Mouse (Mus musculus) urinary bladder, postnatal 10 days (tissue): ENCODE data around the gene Exoc3l.

Experiments used
- DNase-seq: peaks from one replicate; pipeline ENCODE4 v3.0.0; 2022; ENCODE audit warnings: low spot score

The Exoc3l gene

DNA sequence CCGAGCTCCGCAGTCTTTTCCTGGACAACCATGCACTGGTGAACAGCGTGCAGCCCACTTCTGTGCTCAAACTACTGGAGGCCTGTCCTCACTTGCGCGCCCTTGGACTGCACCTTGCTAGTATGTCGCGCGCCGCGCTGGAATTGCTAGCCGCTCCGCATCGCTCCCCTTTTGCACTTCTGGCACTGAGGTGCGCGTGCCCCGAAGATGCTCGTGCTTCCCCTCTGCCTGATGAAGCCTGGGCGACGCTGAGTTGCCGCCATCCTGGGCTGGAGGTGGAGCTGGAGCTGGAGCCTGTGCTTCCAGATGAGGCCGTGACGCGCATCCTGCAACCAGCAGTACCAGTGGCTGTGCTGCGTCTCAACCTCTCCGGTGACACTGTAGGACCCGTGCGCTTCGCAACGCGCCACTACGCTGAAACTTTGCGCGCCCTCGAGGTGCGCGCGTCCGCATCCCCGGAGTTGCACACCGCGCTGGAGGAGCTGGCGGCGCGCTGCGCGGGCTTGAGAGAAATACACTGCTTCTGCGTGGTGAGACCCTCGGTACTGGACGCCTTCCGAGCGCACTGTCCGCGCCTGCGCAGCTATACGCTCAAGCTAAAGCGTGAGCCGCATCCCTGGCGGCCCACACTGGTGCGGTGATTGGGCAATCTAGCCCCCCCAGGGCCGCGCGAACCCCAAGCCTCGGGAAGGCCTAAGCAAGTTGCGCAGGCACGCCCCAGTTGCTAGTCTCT is 27.4 kb downstream of the Exoc3l start:
- DNase-seq: no peak

DNA sequence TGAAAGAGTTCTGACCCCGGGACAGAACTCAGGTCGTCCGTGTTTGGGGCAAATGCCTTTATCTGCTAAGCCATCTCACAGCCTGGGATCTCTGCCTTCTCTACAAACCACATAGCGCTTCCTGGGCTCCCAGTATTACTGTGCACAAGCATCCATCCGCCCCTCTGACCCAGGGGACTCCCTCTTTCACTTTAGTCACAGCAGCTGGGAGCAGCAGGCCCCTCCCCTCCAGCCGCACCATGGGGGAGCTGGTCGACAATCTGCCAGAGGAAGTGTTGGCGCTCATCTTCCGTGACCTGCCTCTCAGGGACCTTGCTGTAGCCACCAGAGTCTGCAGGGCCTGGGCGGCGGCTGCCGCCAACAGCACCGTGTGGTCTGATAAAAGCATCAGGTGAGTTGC is 29.1 kb downstream of the Exoc3l start:
- no peak for DNase-seq

GRCm38 (mm10) chr8:105265128-105265527 is 30.8 kb downstream of the Exoc3l start:
- DNase-seq: no peak

- DNase-seq: no peak
Observed at GRCm38 (mm10) chr8:105264024-105264982, 31.6 kb downstream of the Exoc3l start, which contains the start of the genes Tradd and Fbxl8. Tradd (minus strand) TSS chr8:105264609. Fbxl8 (plus strand) TSS chr8:105264648.

DNA sequence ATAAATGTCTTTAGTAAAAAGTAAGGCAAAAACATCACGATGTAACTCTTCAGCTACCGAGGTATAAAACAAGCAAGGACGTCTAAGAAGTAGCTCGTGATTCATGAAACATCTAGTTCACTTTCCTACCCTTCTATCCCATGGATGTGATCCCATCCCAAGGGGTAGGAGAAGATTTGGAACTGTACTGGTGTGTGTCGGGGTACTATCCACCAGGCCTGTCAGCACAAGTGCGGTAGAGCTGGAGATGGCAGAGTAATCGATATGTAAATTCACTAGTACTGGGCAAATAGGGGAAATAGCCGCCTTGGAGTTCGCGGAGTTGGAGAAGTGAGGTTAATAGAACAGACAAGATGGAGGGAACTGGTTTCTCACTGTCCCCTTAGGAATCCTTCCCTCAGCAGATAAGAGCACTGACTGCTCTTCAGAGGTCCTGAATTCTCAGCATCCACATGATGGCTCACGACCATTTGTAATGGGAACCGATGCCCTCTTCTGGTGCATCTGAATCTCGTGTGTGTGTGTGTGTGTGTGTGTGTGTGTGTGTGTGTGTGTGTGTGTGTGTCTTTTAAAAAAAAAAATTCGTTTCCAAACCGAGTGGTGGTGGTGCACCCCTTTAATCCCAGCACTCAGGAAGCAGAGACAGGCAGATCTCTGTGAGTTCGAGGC is 32.5 kb downstream of the Exoc3l start:
- DNase-seq: no peak

- DNase-seq: no peak
Observed at GRCm38 (mm10) chr8:105261326-105261980, 34.4 kb downstream of the Exoc3l start.

- no peak for DNase-seq
Observed at GRCm38 (mm10) chr8:105260371-105261099, 35.4 kb downstream of the Exoc3l start.

DNA sequence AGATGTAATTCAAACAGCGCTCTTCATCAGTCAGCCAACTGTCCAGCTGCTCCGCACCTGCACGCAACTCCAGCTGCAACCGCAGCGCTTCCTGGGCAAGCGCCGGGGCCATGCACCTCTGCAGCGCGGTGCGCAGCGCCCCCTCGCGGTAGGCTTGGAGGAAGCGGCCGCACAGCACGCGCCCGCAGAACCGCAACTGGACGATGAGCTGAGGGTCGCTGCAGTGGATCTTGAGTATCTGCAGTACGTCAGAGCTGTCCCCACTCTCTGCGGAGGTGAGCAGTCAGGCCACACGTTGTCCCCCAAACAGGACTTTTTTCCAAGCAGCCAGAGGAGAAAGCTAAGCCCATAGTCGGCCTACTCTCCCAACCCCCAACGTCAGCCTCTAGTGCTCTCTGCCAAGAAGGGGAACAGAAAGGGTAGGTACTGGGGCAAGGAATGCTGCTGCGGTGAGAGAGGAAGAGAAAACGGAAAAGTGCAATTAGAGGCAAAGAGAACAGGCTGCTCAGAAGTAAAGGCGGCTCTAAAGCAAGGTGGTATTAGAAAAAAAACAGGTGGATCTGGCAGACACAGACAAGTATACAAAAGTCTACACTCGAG is 36.1 kb downstream of the Exoc3l start:
- no peak for DNase-seq

GRCm38 (mm10) chr8:105258911-105259720 is 36.8 kb downstream of the Exoc3l start:
- no peak for DNase-seq

DNA sequence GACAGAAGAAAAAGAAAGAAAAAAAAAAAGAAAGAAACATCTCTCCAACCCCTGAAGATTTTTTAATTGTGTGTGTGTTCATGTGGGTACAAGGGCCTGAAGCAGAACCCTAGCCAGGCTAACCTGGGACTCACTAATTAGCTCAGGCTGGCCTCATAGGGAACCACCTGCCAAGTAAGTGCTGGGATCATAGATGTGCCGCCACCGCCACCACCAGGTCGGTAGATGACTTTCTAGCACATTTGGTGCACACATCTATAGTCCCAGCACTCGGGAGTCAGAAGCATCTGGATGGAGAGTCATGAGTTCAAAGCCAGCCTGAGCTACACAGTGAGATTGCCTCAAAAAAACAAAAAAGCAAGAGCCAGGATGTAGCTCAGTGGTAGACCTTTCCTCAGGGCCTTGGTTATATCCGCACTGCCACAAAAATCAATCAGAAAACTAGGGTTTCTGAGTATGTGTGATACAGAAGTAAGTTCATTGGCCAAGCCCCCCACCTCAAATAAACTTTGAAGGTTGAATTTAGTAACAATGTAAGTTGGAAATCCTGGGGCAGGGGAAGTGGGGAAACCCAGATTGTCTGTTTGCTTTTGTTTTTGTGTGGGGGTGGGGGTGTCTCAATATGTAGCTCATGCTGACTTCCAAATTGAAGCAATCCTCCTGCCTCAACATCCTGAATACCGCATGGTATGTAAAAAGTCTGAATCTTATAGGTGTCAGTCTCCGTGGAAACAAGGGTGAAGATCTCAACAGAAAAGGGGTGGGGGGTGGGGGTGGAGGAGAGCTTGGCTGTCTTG is 38.4 kb downstream of the Exoc3l start:
- no peak for DNase-seq

GRCm38 (mm10) chr8:105254966-105255350 is 40.9 kb downstream of the Exoc3l start, which contains the start of gene B3gnt9:
B3gnt9 (minus strand) TSS chr8:105255153.
- no peak for DNase-seq

DNA sequence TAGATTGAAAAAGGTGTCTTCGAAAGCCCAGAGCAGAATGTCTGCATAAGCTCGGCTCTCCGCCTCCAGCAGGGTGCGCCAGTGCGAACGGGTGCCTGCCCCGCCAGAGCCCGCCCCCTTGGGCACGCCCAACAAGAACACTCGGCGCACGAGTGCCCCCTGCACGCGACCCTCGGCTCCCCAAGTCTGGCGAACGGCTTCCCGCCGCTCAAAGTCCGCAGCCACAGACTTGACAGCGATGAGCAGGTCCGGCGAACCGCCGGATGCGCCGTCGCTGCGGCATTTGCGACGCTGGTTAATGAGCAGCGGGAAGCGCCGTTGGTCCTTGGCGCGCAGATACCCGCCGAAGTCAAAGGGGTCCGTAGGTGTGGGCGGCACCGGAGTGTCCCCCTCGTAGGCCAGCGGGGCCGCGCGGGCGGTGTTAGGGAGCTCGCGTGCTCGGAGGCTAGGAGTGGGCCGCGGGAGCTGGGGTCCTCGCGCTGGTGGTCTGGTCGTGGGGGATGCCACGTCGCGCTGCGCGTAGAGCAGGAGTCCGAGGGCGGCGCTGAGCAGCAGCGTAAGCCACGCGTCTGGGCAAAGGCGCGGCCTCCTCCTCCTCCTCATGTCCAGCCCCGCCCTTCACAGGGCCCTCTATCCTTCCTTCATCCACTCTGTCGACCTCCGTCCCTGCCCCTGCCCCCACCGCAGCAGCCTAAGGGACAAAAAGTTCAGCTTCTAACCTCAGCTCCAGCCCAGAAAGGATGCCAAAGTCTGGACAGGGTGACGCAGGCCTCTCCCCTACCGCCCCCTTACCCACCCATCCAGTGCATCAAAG is 41.5 kb downstream of the Exoc3l start:
- peak; percentile 68 for DNase-seq

DNA sequence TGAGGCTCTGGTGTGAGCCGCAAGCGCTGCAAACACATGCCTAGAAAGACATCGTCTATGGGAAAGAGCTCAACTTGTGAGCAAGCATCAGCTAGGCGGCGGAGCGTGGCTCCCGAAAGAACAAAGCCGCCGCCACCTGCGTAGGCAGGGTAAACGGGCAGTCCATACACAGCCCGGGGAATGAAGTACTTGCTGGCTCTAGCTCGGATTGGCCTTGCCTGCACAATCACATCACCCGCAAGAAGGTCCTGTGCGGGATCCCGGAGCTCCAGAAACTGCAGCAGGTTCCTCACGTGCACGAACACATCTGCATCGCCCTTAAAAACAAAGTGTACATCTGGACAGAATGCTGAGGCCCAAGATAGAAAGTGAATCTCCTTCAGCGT is 42.1 kb downstream of the Exoc3l start:
- DNase-seq: no peak

DNA sequence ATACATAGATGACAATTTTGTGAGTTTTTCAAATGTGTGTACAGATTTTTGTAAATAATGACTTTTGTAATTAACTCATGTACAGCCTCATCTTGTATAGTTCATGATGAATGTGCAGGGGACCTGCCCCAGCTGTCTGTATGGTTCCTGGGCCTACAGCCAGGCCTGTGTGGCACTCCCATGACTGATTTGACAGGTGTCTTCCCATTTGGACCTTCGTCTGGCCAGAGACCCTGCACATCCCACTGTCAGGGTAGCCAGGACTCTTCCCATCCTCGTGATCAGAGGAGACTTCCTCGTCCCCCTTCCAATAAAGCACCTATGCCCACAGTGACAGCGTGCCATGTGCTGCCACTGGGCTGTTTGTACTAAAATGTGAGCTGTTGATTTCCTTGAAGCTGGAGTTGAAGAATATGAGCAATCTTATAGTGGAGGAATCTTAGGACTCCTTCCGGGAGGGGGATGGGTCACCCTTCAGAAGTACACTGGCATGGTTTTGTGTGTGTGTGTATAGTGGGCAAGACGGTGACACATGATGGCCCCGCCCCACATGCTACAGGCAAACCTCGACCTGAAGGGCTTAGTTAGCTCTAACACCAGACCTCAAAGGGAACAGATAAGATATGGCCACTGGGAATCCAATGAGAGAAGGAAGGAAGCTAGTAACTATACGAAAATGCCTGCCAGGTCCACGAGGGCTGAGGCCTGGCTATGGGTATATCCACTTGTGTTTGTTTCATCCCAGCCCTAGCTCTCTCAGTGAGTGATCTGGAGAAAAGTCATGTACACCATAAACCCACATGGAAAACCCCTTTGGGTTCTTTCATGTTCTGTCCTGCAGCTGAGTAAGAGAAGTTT is 43.0 kb downstream of the Exoc3l start:
- DNase-seq: no peak

- DNase-seq: no peak
Observed at GRCm38 (mm10) chr8:105251954-105252353, 43.9 kb downstream of the Exoc3l start.

GRCm38 (mm10) chr8:105241016-105241415 is 54.9 kb downstream of the Exoc3l start:
- no peak for DNase-seq
